Comparison of ENCODE assay signal across 12 mouse cellular contexts in genomic region chr5:133731871-133732270, GRCm38 (mm10).
"Had no signal": no experiment of that assay in that cellular context is flagged by ENCODE, and none has a peak within 500 bp of the region (broad histone marks: within the 10 kb centered on the region; RNA-seq: fewer than 3 reads in every experiment).

No protein-coding gene starts in this region.

- ATAC-seq: intestine, postnatal 0 days; midbrain, embryonic 13.5 days had no signal

- H3K9ac ChIP-seq: liver, embryonic 15.5 days; lung, embryonic 15.5 days; midbrain, embryonic 13.5 days had no signal

- H3K36me3 ChIP-seq: limb, embryonic 10.5 days; liver, embryonic 15.5 days; lung, embryonic 15.5 days; midbrain, embryonic 13.5 days had no signal

- H3K27ac ChIP-seq: left cerebral cortex, adult 2 months; limb, embryonic 10.5 days; liver, embryonic 15.5 days; lung, embryonic 15.5 days; midbrain, embryonic 13.5 days; stomach, postnatal 0 days had no signal

- DNase-seq: kidney, postnatal 10 days; right cerebral cortex, adult 18-20 months; right cerebral cortex, postnatal 25 days; thymus, postnatal 4 days had no signal

- H3K9me3 ChIP-seq: limb, embryonic 10.5 days; liver, embryonic 15.5 days; lung, embryonic 15.5 days; midbrain, embryonic 13.5 days had no signal

- H3K27me3 ChIP-seq: liver, embryonic 15.5 days; lung, embryonic 15.5 days; midbrain, embryonic 13.5 days had no signal

- H3K4me3 ChIP-seq: left cerebral cortex, adult 2 months; limb, embryonic 10.5 days; liver, embryonic 15.5 days; lung, embryonic 15.5 days; midbrain, embryonic 13.5 days had no signal

- H3K4me2 ChIP-seq: liver, embryonic 11.5 days; liver, embryonic 15.5 days; lung, embryonic 15.5 days; midbrain, embryonic 13.5 days had no signal

- H3K4me1 ChIP-seq: limb, embryonic 10.5 days; liver, embryonic 15.5 days; lung, embryonic 15.5 days; midbrain, embryonic 13.5 days had no signal
